Mouse (Mus musculus): ENCODE measurements around the gene Camk2g.

DNA sequence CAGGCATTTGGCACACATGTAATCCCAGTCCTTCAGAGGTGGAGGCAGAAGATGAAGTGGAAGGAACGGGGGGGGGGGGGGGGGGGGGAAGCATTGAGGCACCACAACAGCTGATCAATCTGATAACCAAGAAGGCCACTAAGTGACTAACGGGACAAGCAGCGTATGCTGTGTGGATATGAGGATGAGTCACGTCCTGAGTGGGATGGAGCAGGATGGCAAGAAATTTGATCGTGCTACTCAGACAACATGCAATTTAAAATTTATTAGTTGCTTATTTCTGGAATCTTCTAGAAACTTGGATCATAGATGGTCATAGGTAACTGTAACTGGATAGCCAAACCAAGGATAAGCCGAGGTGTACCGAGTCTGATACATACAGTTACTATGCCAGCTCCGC is 13.7 kb downstream of the Camk2g start:
- TF ChIP-seq CEBPB (IDR thresholded peaks at IDR 0.05; ENCODE audit: low read depth) (no peak), CTCF (IDR thresholded peaks at IDR 0.05; ENCODE audit: control insufficient read depth, insufficient read depth, insufficient read length) (no peak), USF1 (IDR thresholded peaks at IDR 0.05; ENCODE audit: low read depth) (no peak), MYOD1 (IDR thresholded peaks at IDR 0.05; ENCODE audit: control insufficient read depth, insufficient read length, low read depth) (peak; percentile 80), FOSL1 (IDR thresholded peaks at IDR 0.05; ENCODE audit: insufficient read depth, low read length, poor library complexity, severe bottlenecking) (peak; percentile 66), MAX (IDR thresholded peaks at IDR 0.05) (no peak)
